Mouse (Mus musculus) spleen, embryonic (tissue): Measurements from ENCODE around the gene Pkn1.

Experiments used
- CTCF ChIA-PET: fragments of 350-600 bp; sonication (Branson Sonifier 250); formaldehyde crosslinking; loops from one replicate; lab custom pipeline; 2022; lab: Charles Lee

Pkn1 gene

DNA sequence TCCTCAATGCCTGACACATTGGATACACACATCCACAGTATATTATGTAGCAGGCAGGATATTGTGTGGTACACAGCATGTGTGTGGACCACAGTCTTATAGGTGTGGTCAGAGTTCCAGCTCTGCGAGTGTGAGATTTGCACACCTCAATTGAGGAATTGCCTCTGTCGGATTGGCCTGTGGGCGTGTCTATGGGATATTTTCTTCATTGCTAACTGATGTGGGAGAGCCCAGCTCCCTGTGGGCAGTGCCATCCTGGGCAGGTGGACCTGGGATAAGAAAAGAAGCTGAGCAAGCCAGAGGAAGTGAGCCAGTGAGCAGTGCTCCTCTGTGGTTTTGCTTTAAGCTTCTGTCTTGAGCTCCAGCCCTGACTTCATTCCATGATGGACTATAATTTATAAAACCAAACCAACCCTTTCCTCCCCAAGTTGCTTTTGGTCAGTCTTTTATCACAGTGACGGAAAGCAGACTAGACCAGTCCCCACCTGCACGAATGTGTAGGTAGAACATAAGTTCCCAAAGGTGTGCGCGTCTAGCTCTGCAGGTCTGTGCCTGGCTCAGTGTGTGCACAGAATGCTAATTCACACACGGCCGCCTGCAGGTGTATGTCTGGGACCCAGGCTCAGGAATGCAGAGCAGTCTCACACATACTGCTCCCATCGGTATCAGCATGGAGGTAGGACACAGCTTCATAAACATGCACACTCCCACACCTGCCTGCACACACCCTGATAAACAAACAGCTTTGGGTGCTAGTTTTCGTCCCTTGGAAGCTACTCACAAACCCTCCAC is 4.4 kb downstream of the Pkn1 start:
- CTCF ChIA-PET, result interaction anchor here (0.6 to 1.0 kb wide), 3 partner anchors 32 to 1815 kb away, joined by 3 to 5 read pairs (median 4); no protein-coding TSS in a partner anchor

DNA sequence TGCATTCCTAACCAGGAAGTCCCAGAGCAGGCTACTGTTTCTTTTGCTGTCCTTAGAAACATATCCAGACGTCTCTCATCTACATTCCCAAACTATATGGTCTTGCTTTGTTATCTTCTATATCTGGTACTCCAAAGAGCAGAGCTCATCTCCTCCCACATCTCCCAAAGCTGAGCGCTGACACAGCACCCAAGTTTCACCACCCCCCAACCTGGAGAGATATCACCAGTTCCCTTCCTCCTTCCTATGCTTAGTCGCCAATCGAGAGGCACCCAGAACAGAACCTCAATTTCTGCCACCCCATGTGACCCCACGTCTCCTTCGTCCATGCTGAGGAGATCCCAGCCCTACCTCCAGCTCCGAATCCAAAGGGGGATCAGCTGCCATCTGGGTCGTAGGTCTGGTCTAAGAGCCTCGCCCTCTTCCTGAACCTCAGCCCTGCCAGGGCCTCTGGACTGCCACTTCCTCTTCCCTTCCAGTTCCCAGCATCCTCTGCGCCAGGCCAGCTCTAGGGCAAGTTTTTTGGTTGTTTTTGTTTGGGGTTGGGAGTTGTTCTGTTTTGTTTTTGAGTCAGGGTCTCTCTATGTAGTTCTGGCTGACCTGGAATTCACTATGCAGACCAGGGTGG is 5.3 kb downstream of the Pkn1 start:
- CTCF ChIA-PET, result interaction anchor here (0.6 to 1.0 kb wide), 2 partner anchors 202 to 1816 kb away, joined by 3 to 4 read pairs; no protein-coding TSS in a partner anchor

DNA sequence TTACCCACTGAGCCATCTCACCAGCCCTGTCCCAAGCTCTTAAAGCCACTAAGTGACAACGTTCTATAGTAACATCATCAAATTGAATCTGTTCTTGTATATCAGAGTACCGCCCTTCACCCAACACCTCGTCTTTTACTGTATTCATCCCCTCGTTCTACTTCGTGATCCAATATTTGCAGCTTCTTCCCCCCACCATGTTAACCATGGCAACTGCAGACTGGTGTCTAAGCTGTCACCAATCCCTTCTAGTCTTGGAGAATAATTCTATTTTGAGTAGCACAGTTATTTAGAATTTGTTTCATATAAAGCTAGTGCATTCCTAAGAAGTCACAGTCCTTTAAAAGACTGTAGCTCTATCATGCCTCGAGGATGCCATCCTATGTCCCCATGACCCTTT is 9.7 kb downstream of the Pkn1 start:
- CTCF ChIA-PET, result no interaction called here

DNA sequence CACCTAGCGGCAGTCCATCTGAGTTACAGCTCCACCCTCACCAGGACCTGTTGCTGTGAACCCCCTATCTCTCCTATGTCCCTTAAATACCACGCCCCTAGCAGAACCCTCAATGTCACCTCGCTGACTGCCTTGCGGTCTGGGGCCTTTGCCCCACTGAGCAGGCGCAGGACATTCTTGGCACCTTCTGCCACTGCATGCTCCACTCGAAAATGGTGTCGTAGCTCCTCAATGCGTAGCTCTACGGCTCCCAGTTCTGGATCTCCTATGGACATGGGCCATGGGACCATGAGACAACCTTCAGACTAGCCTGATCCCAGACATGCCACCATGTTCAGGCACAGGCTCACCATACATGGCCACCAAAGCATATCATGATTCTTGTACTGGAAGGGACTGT is 14.5 kb downstream of the Pkn1 start:
- CTCF ChIA-PET, result no interaction called here

DNA sequence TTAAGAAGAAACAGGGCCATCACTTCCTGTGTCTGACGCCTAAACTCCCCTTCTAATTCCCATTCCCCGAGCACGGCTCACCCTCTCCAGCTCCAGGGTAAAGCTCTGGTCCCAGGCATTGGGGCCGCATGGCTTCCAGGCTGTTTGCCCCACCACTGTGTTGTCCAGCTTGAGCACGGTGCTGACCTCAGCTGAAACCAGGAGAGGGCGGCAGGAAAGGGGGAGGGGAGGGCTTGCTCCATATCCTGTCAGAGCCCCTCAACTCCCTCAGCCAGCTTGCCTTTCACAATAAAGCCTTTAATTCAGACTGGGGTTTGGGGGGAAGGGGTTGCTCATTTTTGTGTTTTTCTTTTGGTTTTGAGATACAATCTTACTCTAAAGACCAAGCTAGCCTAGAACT is 17.9 kb downstream of the Pkn1 start:
- CTCF ChIA-PET, result no interaction called here

DNA sequence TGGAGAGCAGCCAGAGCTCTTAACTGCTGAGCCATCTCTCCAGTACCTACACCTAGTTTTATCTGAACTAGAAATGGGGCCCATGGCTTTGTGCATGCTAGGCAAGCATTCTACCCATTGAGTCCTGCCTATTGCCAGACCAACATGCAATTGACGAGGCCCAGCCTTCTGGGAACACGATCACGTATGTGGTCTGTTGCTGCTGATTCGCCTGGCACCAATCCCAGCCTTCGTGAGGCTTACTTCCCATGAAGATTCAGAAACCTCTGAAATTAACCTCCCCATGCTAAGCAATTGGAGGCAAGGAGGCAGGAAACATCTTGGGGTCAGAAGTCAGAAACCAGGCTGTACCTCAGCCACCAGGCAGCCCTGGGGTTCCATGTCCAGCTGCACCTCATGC is 18.4 kb downstream of the Pkn1 start:
- CTCF ChIA-PET, result no interaction called here

DNA sequence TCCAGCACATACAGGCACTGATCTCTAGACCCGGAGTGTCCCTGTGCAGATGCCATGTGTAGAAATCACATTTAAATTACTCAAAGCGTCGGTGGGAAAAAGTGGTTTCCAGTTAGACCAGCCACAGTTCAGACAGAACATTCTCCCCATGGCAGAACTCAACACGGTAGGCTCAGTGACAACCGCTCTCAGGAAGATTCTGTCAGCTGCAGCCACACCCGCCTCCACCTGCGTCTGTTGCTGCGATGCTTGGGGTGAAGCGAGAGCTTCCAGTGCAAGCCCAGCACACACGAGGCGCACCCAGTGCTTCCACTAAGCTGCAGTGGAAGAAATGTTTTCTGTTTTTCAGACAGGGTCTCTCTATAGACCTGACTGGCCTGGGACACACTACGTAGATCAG is 19.1 kb downstream of the Pkn1 start:
- CTCF ChIA-PET, result no interaction called here

DNA sequence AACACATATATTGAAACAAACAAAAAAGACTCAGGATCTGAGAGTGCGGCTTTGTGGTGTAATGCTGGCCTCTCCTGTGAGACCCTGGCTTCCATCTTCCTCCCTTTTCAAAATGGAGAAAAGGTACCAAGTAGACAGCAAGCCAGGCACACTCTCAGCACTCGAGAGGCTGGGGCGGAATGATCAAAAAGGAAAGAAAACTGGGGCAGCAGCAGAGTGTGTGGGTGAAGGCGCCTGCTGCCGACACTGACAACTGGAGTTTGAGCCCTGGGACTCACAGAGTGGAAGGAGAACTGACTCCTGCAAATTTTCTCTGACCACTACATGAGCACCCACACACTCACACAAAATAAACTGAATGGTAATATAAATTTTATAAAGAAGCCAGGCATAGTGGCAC is 24.5 kb downstream of the Pkn1 start:
- CTCF ChIA-PET, result no interaction called here

DNA sequence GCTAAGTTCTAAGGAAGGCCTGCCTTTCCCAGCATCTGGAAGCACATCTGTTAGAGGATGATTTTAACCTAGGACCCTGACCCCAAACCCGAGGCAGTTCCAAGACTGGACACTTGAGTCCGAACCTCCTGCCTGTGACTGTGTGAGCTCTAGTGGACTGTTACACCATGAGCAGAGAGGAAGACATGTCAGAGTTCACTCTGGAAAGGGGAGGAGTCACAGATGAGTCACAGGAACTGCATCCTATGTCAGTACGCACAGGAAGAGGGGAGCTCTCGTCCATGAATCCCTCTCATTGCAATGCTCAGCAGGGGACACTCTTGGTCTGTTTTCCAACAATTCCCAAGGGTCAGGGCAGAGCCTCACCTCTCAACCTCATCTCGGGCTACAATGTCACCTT is 26.0 kb downstream of the Pkn1 start:
- CTCF ChIA-PET, result interaction anchor here (0.7 kb wide), 1 partner anchor 119 kb away, joined by 3 read pairs; no protein-coding TSS in a partner anchor

DNA sequence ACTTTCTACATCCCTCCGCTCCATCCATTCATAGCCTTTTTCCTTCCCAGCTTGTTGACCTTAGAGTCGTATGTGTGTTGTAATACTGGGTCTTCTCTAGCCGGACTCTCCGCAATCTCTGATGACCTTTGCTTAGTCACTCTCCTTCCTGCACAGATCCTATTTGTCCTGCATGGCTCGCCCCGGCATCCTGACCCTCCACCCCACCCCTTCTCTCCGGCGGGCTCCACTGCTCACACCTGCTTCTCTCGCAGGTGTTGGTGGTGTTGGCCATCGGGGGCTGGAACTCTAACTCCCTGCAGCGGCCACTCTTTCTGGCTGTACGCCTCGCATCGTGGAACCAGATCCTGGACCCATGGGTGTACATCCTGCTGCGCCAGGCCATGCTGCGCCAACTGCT is 30.0 kb downstream of the Pkn1 start:
- CTCF ChIA-PET, result interaction anchor here (0.6 kb wide), 1 partner anchor 265 kb away, joined by 4 read pairs; no protein-coding TSS in a partner anchor

DNA sequence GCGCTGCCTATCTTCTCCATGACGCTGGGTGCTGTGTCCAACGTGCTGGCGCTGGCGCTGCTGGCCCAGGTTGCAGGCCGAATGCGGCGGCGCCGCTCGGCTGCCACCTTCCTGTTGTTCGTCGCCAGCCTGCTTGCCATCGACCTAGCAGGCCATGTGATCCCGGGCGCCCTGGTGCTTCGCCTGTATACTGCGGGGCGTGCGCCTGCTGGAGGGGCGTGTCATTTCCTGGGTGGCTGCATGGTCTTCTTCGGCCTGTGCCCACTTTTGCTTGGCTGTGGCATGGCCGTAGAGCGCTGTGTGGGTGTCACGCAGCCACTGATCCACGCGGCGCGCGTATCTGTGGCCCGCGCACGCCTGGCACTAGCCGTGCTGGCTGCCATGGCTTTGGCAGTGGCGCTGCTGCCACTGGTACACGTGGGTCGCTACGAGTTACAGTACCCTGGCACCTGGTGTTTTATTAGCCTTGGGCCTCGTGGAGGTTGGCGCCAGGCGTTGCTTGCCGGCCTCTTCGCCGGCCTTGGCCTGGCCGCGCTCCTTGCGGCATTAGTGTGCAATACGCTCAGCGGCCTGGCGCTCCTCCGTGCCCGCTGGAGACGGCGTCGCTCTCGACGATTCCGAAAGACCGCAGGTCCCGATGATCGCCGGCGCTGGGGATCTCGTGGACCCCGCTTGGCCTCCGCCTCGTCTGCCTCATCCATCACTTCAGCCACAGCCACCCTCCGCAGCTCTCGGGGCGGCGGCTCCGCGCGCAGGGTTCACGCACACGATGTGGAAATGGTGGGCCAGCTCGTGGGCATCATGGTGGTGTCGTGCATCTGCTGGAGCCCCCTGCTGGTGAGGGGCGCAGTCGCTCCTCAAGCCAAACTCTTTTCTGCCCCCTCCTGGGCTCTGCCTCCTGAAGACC is 30.7 kb downstream of the Pkn1 start:
- CTCF ChIA-PET, result interaction anchor here (0.6 kb wide), 1 partner anchor 264 kb away, joined by 4 read pairs; no protein-coding TSS in a partner anchor

DNA sequence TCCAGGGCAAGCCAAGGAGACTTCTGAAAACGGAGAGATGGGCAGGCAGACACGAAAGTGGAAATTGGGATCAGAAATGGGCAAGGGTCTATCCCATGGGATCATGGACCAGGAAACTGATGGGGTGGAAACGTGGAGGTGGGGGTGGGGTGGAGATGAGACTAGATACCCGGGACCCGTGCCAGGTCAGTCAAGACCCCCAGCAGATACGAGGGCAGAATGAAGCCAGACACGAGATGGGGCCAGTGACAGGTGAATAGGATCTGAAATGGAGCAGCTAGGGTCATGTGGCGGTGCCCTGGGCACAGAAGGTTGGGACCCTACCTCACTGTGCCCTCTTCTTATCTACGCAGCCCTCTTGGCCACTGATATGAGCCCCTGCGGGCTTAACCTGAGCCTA is 31.5 kb downstream of the Pkn1 start:
- CTCF ChIA-PET, result no interaction called here

DNA sequence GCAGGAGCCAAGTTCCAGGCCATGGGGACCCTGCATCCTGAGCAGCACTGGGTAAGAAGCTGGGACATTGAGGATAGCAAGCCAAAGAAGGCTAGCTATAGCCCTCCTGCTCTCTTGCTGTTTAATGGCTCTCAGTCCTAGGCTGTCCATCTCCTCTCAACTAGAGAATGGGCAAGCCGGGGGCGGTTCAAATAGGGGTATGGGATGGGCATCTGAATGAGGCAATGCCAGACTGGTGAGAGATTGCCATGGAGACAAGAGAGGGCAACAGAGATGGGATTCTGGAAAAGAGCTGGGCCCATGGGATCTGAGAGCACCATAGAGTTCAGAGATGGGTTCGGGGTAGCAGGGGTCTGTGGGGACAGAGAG is 32.1 kb downstream of the Pkn1 start:
- CTCF ChIA-PET, result no interaction called here

DNA sequence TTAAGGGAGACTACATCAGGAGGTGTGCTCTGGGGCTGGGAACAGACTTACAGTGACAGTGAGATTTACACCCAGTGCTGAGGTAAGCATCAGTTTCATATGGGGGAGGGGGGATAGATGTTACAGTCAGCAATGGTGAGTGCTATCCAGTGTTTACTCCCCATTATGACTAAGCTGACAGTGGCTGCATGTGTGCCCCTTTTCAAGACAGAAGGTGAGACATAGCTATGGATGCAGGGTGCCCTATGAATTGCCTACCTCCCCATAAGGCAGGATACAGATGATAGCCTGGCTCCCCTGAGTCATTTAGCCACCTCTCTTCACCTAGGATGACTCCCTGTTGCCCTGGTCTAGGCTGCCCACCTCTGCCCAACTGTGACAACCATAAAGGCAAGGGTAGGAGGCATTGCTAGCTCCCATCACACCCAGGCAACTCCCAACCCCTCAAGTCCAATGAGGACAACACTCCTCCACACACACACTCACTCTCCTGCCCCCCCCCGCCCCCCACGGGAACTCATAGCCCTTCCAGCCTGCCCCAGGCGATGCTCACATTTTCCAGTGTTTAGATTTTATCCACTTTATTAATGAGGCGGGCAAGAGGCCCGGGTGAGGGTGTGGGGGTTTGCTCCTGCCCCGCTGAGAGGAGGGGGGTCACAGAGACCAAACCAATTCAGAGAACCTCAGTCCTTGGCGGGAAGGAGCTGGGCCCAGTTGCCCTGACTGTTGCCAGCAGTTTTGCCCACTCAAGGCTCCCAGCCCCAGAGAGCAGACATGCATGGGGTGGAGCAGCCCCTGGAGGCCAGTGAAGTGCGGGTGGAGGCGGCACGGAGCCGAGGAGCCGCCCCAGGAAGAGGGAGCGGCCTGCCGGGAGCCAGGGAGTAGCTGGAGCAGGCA is 32.8 kb downstream of the Pkn1 start, which contains the start of gene Ptger1:
Ptger1 (plus strand) TSS at position 710 of the 897 bp plus-strand sequence.
- CTCF ChIA-PET, result no interaction called here

DNA sequence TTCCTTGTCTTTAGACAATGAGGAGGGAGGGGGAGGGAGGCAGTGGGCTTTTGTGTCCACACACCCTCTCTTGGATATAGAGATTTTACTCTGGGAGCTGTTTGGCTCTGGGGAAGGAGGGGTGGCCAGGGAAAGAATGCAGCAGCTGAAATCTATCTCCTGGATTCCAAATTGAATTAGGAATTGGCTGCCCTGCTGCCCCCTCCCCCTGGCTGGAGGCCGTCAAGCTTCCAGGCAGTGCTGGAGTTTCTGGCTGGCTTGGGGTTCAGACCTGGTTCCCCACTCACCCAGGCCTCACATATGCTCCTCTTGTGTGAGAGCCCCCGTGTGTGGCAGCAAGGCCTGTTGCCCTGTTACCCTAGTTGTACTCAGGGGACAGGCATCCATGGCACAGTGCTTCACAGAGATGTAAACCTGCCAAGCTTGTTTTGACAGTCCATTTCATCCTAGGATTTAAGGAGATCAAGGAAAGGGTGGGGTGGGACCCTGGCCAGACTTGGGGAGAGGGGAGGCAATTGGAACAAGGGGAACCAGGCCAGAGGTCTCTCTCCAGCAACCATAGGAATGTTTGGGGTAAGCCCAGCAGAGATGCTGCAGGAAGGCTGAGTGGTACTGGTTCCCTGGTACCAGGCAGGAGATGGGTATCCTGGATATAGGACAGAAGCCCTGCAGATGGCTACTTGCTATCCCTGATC is 33.9 kb downstream of the Pkn1 start:
- CTCF ChIA-PET, result interaction anchor here (0.6 to 0.7 kb wide), 2 partner anchors 136 to 242 kb away, joined by 3 to 4 read pairs; no protein-coding TSS in a partner anchor

DNA sequence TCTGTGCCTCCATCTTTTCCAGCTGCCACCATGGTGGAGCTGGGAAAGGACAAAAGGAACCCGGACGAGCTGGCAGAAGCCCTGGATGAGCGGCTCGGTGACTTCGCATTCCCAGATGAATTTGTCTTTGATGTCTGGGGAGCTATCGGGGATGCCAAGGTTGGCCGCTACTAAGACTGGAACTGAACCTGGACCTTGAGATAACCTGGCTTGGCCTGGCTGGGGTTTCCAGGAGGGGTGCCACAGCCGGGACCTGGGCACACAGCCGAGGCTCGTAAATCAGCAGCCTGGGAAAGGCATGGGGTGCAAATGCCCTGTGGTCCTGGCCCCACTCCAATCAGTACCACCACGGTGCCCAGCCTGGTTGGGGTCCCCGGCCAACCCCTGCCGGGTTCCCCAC is 34.9 kb downstream of the Pkn1 start:
- CTCF ChIA-PET, result interaction anchor here (0.7 kb wide), 1 partner anchor 235 kb away, joined by 7 read pairs; no protein-coding TSS in a partner anchor

DNA sequence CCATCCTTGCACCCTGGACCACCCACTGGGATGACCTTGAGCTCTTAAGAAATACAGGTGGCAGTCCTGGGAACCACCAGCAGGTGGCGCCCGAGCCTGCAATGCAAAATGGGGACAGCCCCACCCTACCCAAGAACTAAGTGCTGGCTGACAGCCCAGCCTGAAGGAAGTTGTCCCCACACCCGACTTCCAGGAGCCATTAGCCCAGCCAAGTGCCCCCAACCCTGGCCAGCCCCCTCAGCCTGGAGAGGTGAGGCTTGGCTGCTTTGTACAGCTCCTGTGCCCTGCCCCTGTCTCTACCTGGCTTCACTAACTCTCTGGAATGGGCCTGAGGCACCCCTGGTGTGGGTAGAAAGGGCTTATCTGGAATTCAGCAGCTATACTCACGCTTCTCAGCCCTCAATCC is 36.6 kb downstream of the Pkn1 start:
- CTCF ChIA-PET, result interaction anchor here (0.6 to 2.2 kb wide), 2 partner anchors 49 to 233 kb away, joined by 3 to 11 read pairs; no protein-coding TSS in a partner anchor

DNA sequence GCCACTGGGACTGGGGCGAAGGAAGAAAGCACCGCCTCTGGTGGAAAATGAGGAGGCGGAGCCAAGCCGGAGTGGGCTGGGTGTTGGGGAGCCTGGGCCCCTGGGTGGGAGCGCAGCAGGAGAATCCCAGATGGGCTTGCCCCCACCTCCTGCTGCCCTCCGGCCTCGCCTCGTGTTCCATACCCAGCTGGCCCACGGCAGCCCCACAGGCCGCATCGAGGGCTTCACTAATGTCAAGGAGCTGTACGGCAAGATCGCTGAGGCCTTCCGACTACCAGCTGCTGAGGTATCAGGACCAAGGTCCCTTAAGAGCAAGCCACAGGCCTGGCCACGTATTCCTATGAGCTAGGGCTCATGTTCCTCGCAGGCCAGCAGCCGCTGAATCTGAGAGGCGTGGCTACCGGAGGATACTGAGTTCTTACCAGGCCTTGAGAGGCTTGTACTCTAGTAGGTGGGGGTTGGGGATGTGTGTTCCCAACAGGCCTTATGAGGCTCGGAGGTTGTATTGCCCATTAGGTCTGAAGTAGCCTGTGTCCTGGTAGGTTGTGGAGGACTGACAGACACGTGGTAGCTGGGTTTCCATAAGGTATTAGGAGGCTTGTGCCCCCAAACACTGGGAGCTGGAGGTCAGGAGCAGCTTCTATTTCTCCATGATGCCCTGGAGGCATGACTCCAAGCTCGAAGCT is 37.8 kb downstream of the Pkn1 start:
- CTCF ChIA-PET, result interaction anchor here (2.2 kb wide), 1 partner anchor 234 kb away, joined by 11 read pairs; no protein-coding TSS in a partner anchor

DNA sequence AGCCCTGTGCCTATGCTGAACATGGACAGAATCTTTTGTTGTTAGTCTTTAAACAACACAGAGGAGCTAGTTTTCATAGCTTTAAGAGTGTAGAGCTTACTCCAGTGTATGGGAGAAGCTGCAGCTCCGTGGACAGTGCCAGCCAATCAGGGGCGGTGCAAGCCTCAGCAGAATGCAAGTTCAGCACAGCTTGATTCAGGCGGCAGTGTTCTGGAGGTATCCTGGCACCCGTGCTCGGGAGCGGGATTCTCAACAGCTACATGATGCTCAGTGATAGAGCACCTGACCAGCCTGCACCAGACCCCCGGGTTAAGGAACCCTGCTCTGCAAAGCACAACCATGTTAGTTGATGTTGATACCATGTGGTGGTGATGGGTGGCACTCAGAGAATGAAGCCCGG is 38.4 kb downstream of the Pkn1 start:
- CTCF ChIA-PET, result no interaction called here
